Mouse (Mus musculus) midbrain, postnatal 0 days (tissue): Measurements from ENCODE around the gene Gm21976. TPM values are rescaled to one million over a fixed set of nuclear protein-coding genes. Genes with fewer than 3 reads are reported as not detected.

ENCODE experiments used
- ATAC-seq: fragments of 200-750 bp; cut with Nextera tagmentation; 2 replicates; pipeline ENCODE4 v1.8.0; 2017; ENCODE audit warnings: moderate number of reproducible peaks, mild to moderate bottlenecking, moderate TSS enrichment, moderate library complexity; ENCODE audit not compliant: low FRiP score
- DNase-seq: peaks from one replicate; pipeline ENCODE4 v3.0.0-alpha.2; 2015; ENCODE audit warnings: low spot score
- H3K27ac ChIP-seq: fragments of 300-500 bp; sonication (generic); 2 replicates; pipeline ENCODE4 v1.5.1; 2014; ENCODE audit warnings: low read depth, mild to moderate bottlenecking, low read length, mixed read lengths
- H3K27me3 ChIP-seq: fragments of 300-500 bp; sonication (generic); 2 replicates; pipeline ENCODE4 v1.6.1; 2014; ENCODE audit warnings: low read length, control low read depth, mixed read lengths; ENCODE audit not compliant: insufficient read depth
- H3K36me3 ChIP-seq: fragments of 300-500 bp; sonication (generic); 2 replicates; pipeline ENCODE4 v1.6.1; 2014; ENCODE audit warnings: low read length, control low read depth, mixed read lengths; ENCODE audit not compliant: insufficient read depth
- H3K4me1 ChIP-seq: fragments of 300-500 bp; sonication (generic); 2 replicates; pipeline ENCODE4 v1.6.1; 2014; ENCODE audit warnings: mild to moderate bottlenecking, control low read depth, antibody characterized with exemption, low read length, mixed read lengths; ENCODE audit not compliant: insufficient read depth
- H3K4me2 ChIP-seq: fragments of 300-500 bp; sonication (generic); 2 replicates; pipeline ENCODE4 v1.6.1; 2014; ENCODE audit warnings: low read depth, mild to moderate bottlenecking, low read length, mixed read lengths; ENCODE audit not compliant: poor library complexity, severe bottlenecking
- H3K4me3 ChIP-seq: fragments of 300-500 bp; sonication (generic); 2 replicates; pipeline ENCODE4 v1.5.1; 2014; ENCODE audit warnings: low read depth, mild to moderate bottlenecking, low read length, moderate library complexity
- H3K9ac ChIP-seq: fragments of 300-500 bp; sonication (generic); replicated peaks from 2 replicates; pipeline ENCODE4 v1.6.1; 2014; ENCODE audit warnings: mild to moderate bottlenecking, low read length, moderate library complexity, mixed read lengths; ENCODE audit not compliant: poor library complexity, severe bottlenecking
- H3K9me3 ChIP-seq: fragments of 300-500 bp; sonication (generic); 2 replicates; pipeline ENCODE4 v1.6.1; 2016; ENCODE audit warnings: low read length, control low read depth
- CTCF ChIP-seq: IDR thresholded peaks from 2 replicates; pipeline ENCODE4 v1.5.1; 2016; ENCODE audit warnings: antibody characterized with exemption, mild to moderate bottlenecking
- WGBS: fragments of 180-500 bp; shearing (Covaris S2); extraction: QIAGEN DNeasy Blood & Tissue Kit; methylation state at CpG from one replicate; pipeline ENCODE4 v1.1.7; 2014; 5-methylcytosine and 5-hydroxymethylcytosine counted together
- polyA plus RNA-seq: library from polyadenylated mRNA; unstranded; fragments of >200 nt; fragmentation: Nextera tagmentation; extraction: Ambion mirVana; gene quantifications from 2 replicates; pipeline ENCODE4 v1.2.1, GENCODE M21; 2015
- total RNA-seq: library from RNA; depleted of rRNA; stranded (reverse); fragments of >200 nt; gene quantifications from 2 replicates; pipeline ENCODE4 v1.2.3, GENCODE M21; 2014

Gm21976 gene
- total and polyA plus RNA-seq, 2 experiments from 2014 or later = not detected

- H3K9ac ChIP-seq = no peak overlapping the region
- no peaks in the 10 kb centered on the region for H3K9me3 ChIP-seq
- WGBS = 96% methylated on average over 5 of the region's 5 CpGs
- peaks cover 17% of the 10 kb centered on the region for H3K36me3 ChIP-seq
- DNase-seq (no peak), ATAC-seq (no peak)
- no peak for TF ChIP-seq CTCF
- no peak overlapping the region for H3K27ac ChIP-seq
- H3K4me1 ChIP-seq = no peaks in the 10 kb centered on the region
- H3K4me2 ChIP-seq = no peak overlapping the region
- H3K4me3 ChIP-seq = no peak overlapping the region
- H3K27me3 ChIP-seq = no peaks in the 10 kb centered on the region
These were observed 31.9 kb downstream of the Gm21976 start for GRCm38 (mm10) chr13:98311597-98311996.

- no peak overlapping the region for H3K27ac ChIP-seq
- no peak overlapping the region for H3K4me3 ChIP-seq
- H3K36me3 ChIP-seq = peaks cover 12% of the 10 kb centered on the region; the same call in 1 of the 2 replicates
- no peaks in the 10 kb centered on the region for H3K4me1 ChIP-seq
- no peaks in the 10 kb centered on the region for H3K27me3 ChIP-seq
- H3K4me2 ChIP-seq = no peak overlapping the region
- ATAC-seq (no peak), DNase-seq (no peak)
- no peak for TF ChIP-seq CTCF
- H3K9me3 ChIP-seq = no peaks in the 10 kb centered on the region
- 79% methylated on average over 7 of the region's 7 CpGs for WGBS
- no peak overlapping the region for H3K9ac ChIP-seq
These were observed 33.9 kb downstream of the Gm21976 start for GRCm38 (mm10) chr13:98313631-98314030.

- 79% methylated on average over 4 of the region's 4 CpGs for WGBS
- DNase-seq (no peak), ATAC-seq (no peak)
- H3K36me3 ChIP-seq = peaks cover 12% of the 10 kb centered on the region; the same call in 1 of the 2 replicates
- no peak overlapping the region for H3K4me3 ChIP-seq
- H3K9ac ChIP-seq = no peak overlapping the region
- no peak overlapping the region for H3K27ac ChIP-seq
- no peaks in the 10 kb centered on the region for H3K27me3 ChIP-seq
- H3K4me1 ChIP-seq = no peaks in the 10 kb centered on the region
- H3K4me2 ChIP-seq = 0 out of 2 replicates have a peak overlapping the region, but pooled peaks have one; percentile 9
- no peak for TF ChIP-seq CTCF
- no peaks in the 10 kb centered on the region for H3K9me3 ChIP-seq
These were observed 35.4 kb downstream of the Gm21976 start for GRCm38 (mm10) chr13:98315124-98315523.

- peak; percentile 1 for DNase-seq
- TF ChIP-seq CTCF = no peak
These were observed 36.4 kb downstream of the Gm21976 start for GRCm38 (mm10) chr13:98316140-98316479.

GRCm38 (mm10) chr13:98316480-98317245 lies 37.0 kb downstream of the Gm21976 start, which contains the start of gene Btf3:
TSS of gene Btf3 (minus strand) at chr13:98317006.
- DNase-seq (peak; percentile 95), ATAC-seq (peak; percentile 93)
- under 1% methylated on average over 83 of the region's 90 CpGs for WGBS
- H3K27me3 ChIP-seq = no peaks in the 10 kb centered on the region
- H3K4me3 ChIP-seq = peak within 1 kb of the TSS; percentile 99
- peak within 1 kb of the TSS; percentile 93 for H3K9ac ChIP-seq
- peak within 1 kb of the TSS; percentile 64 for H3K4me2 ChIP-seq
- H3K9me3 ChIP-seq = no peaks in the 10 kb centered on the region
- peak within 1 kb of the TSS; percentile 74 for H3K27ac ChIP-seq
- peaks cover 7% of the 10 kb centered on the region; the same call in 1 of the 2 replicates for H3K36me3 ChIP-seq
- TF ChIP-seq CTCF = peak; percentile 50
- no peaks in the 10 kb centered on the region for H3K4me1 ChIP-seq

More at GRCm38 (mm10) chr13:98316140-98316479, 36.4 kb downstream of the Gm21976 start:
- H3K4me1 ChIP-seq = no peaks in the 10 kb centered on the region
- ATAC-seq = no peak
- H3K9me3 ChIP-seq = no peaks in the 10 kb centered on the region
- peak overlapping the region; percentile 99 for H3K4me3 ChIP-seq
- 0% methylated on average over 16 of the region's 17 CpGs for WGBS
- H3K27ac ChIP-seq = peak overlapping the region; percentile 74
- no peaks in the 10 kb centered on the region for H3K27me3 ChIP-seq
- H3K4me2 ChIP-seq = peak overlapping the region; percentile 52
- peak overlapping the region; percentile 93 for H3K9ac ChIP-seq
- peaks cover 9% of the 10 kb centered on the region; the same call in 1 of the 2 replicates for H3K36me3 ChIP-seq

GRCm38 (mm10) chr13:98317246-98317677 lies 37.6 kb downstream of the Gm21976 start:
- ATAC-seq (no peak), DNase-seq (no peak)
- 2% methylated on average over 16 of the region's 16 CpGs for WGBS
- H3K27ac ChIP-seq = peak overlapping the region; percentile 74
- no peak; the same call in 1 of the 2 replicates for TF ChIP-seq CTCF
- peak overlapping the region; percentile 99 for H3K4me3 ChIP-seq
- no peaks in the 10 kb centered on the region for H3K9me3 ChIP-seq
- no peaks in the 10 kb centered on the region for H3K27me3 ChIP-seq
- no peaks in the 10 kb centered on the region for H3K4me1 ChIP-seq
- peak overlapping the region; percentile 93 for H3K9ac ChIP-seq
- H3K4me2 ChIP-seq = peak overlapping the region; percentile 64
- H3K36me3 ChIP-seq = peaks cover 4% of the 10 kb centered on the region; the same call in 1 of the 2 replicates
